Mouse (Mus musculus) intestine, embryonic 16.5 days (tissue): Measurements from ENCODE around the gene Btbd35f16. TPM values are rescaled to one million over a fixed set of nuclear protein-coding genes. Genes with fewer than 3 reads are reported as not detected.
"Not testable (repeated sequence)": the region's sequence is repeated elsewhere in the genome, so short reads cannot be mapped to it uniquely, and the experiment has no call there.

Source experiments
- ATAC-seq: fragments of 200-750 bp; cut with Nextera tagmentation; 2 replicates; pipeline ENCODE4 v1.8.0; 2017; ENCODE audit warnings: moderate TSS enrichment, moderate library complexity
- H3K27ac ChIP-seq: fragments of 300-500 bp; sonication (generic); 2 replicates; pipeline ENCODE4 v1.5.1; 2014; ENCODE audit warnings: mild to moderate bottlenecking, low read length
- H3K27me3 ChIP-seq: fragments of 300-500 bp; sonication (generic); replicated peaks from 2 replicates; pipeline ENCODE4 v1.6.1; 2014; ENCODE audit warnings: low read length, control low read depth, mixed read lengths; ENCODE audit not compliant: control insufficient read depth, insufficient read depth
- H3K36me3 ChIP-seq: fragments of 300-500 bp; sonication (generic); 2 replicates; pipeline ENCODE4 v1.6.1; 2014; ENCODE audit warnings: low read length, control low read depth; ENCODE audit not compliant: control insufficient read depth, insufficient read depth
- H3K4me1 ChIP-seq: fragments of 300-500 bp; sonication (generic); 2 replicates; pipeline ENCODE4 v1.6.1; 2014; ENCODE audit warnings: low read length, control low read depth, mixed read lengths; ENCODE audit not compliant: control insufficient read depth, insufficient read depth
- H3K4me2 ChIP-seq: fragments of 300-500 bp; sonication (generic); 2 replicates; pipeline ENCODE4 v1.6.1; 2014; ENCODE audit warnings: low read depth, low read length, control low read depth
- H3K4me3 ChIP-seq: fragments of 300-500 bp; sonication (generic); 2 replicates; pipeline ENCODE4 v1.5.1; 2014; ENCODE audit warnings: mild to moderate bottlenecking, low read length
- H3K9ac ChIP-seq: fragments of 300-500 bp; sonication (generic); 2 replicates; pipeline ENCODE4 v1.6.1; 2014; ENCODE audit warnings: low read depth, low read length
- H3K9me3 ChIP-seq: fragments of 300-500 bp; sonication (generic); 2 replicates; pipeline ENCODE4 v1.6.1; 2016; ENCODE audit warnings: low read length, control low read depth; ENCODE audit not compliant: control insufficient read depth
- WGBS: fragments of 180-500 bp; shearing (Covaris S2); extraction: QIAGEN DNeasy Blood & Tissue Kit; methylation state at CpG from one replicate; pipeline ENCODE4 v1.1.7; 2014; 5-methylcytosine and 5-hydroxymethylcytosine counted together
- polyA plus RNA-seq: library from polyadenylated mRNA; unstranded; fragments of >200 nt; fragmentation: Nextera tagmentation; extraction: Ambion mirVana; gene quantifications from 2 replicates; pipeline ENCODE4 v1.2.1, GENCODE M21; 2015

The Btbd35f16 gene
- polyA plus RNA-seq: not detected in 2 replicates

DNA sequence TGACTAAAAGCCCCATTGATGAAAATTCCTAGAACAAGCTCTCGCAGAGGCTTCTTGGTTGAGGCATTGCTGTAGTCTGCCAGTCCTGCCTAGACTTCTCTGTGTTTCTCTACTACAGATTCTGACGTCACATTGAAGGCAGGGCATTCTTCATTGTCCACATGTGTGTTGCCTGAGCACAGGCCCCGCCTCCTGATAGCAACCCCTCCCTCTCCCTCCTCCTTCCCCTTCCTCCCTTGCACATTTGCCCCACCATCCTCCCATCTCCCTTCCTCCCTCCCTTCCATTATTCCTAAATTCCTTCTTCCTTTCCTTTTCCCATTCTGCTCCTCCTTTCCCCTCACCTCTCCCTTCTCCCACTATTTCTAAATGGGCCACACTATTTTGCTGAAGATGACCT lies at the start of gene Btbd35f16:
Gene Btbd35f16 (minus strand): TSS at position 101 of the 400 bp plus-strand sequence.
- H3K9ac ChIP-seq, H3K4me1 ChIP-seq, H3K27me3 ChIP-seq, H3K27ac ChIP-seq, ATAC-seq, H3K9me3 ChIP-seq, H3K36me3 ChIP-seq, H3K4me2 ChIP-seq, H3K4me3 ChIP-seq: not testable (repeated sequence)
- no CpG with 5 or more reads among the region's 3 CpGs for WGBS

Other genes starting within 250 kb of the Btbd35f16 start
- not detected in 2 replicates for gene Btbd35f10, start 204.1 kb downstream of the Btbd35f16 start, polyA plus RNA-seq
- not detected in 2 replicates for gene Btbd35f3, start 80.7 kb upstream of the Btbd35f16 start, polyA plus RNA-seq
- not detected in 2 replicates for gene Btbd35f28, start 239.6 kb upstream of the Btbd35f16 start, polyA plus RNA-seq